Comparison of ENCODE assay signal across 20 mouse cellular contexts in the genomic region with DNA sequence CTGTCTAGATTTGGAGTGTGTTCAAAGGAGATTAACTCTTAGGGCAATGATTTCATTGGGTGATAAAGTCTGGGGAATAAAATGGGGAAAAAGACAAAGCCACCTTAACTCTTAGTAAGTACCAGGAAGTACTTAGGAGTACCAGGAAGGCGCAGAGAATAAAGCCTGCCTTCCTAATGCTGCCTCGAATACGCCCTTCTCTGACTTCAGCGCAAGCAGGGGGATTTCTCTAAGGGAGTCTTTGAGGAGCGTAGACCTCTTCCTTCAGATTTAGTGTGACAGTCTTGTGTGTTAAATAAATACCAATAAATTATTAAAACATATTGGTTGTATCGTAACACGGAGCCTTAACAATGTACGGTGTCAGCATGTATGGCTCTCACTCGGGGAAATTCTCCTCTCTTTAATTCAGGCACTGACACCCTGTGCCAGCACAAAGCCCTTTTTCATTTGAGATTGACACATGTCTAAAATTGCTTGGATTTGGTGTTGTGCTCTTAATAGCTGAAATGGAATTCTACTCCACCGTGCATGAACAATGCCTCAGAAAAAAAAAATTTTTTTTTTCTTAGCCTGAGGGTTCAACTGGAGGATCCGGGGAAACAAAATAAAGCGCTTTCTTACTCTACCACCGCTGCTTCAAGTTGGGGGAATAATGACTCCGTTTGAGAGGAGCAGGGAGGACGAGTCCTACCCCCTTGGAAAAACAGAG. TPM values are rescaled to one million over a fixed set of nuclear protein-coding genes. Genes with fewer than 3 reads are reported as not detected.
A peak's percentile ranks its signal among the peaks of the same experiment; 100 is the strongest.
DNase-seq lines count a peak whose midpoint lies in the region; ATAC-seq lines count a peak whose summit lies in the region.
"Had no signal": no experiment of that assay in that cellular context is flagged by ENCODE, and none has a peak within 500 bp of the region (broad histone marks: within the 10 kb centered on the region; RNA-seq: fewer than 3 reads in every experiment).

No protein-coding gene starts in this region.

- no peak overlapping the region for H3K4me3 ChIP-seq in hindbrain, embryonic 10.5 days
- H3K4me3 ChIP-seq in hindbrain, embryonic 16.5 days (ENCODE audit: low read length), result no peak overlapping the region
- H3K4me3 ChIP-seq in neural tube, embryonic 13.5 days, result no peak overlapping the region
- H3K4me3 ChIP-seq in hindbrain, embryonic 15.5 days, result no peak overlapping the region
- H3K4me3 ChIP-seq in limb, embryonic 10.5 days, result no peak overlapping the region
- H3K4me3 ChIP-seq in intestine, embryonic 15.5 days (replicated peaks), result no peak overlapping the region

- peaks cover 16% of the 10 kb centered on the region for H3K4me1 ChIP-seq in hindbrain, embryonic 10.5 days (replicated peaks)
- no peaks in the 10 kb centered on the region; the same call in 1 of the 2 replicates for H3K4me1 ChIP-seq in hindbrain, embryonic 16.5 days (ENCODE audit: control insufficient read depth, insufficient read depth, low read depth, low read length)
- peaks cover 14% of the 10 kb centered on the region for H3K4me1 ChIP-seq in neural tube, embryonic 13.5 days (replicated peaks)
- peaks cover 6% of the 10 kb centered on the region; the same call in 1 of the 2 replicates for H3K4me1 ChIP-seq in hindbrain, embryonic 15.5 days (replicated peaks)
- H3K4me1 ChIP-seq in limb, embryonic 10.5 days, result peaks cover 13% of the 10 kb centered on the region
- H3K4me1 ChIP-seq in intestine, embryonic 15.5 days (replicated peaks), result no peaks in the 10 kb centered on the region

- peak overlapping the region; percentile 24; the same call in 1 of the 2 replicates for H3K27ac ChIP-seq in hindbrain, embryonic 10.5 days
- no peak overlapping the region for H3K27ac ChIP-seq in hindbrain, embryonic 16.5 days (ENCODE audit: low read depth, low read length)
- peak overlapping the region; percentile 61; the same call in 1 of the 2 replicates for H3K27ac ChIP-seq in neural tube, embryonic 13.5 days (replicated peaks)
- H3K27ac ChIP-seq in hindbrain, embryonic 15.5 days (replicated peaks), result 0 out of 2 replicates have a peak overlapping the region, but pooled peaks have one; percentile 29
- no peak overlapping the region for H3K27ac ChIP-seq in limb, embryonic 10.5 days
- no peak overlapping the region for H3K27ac ChIP-seq in intestine, embryonic 15.5 days

- H3K4me2 ChIP-seq in hindbrain, embryonic 16.5 days (ENCODE audit: low read length), result no peak overlapping the region
- no peak overlapping the region for H3K4me2 ChIP-seq in neural tube, embryonic 13.5 days
- H3K4me2 ChIP-seq in hindbrain, embryonic 15.5 days, result no peak overlapping the region
- H3K4me2 ChIP-seq in intestine, embryonic 15.5 days (replicated peaks), result no peak overlapping the region
- H3K4me2 ChIP-seq: liver, embryonic 11.5 days; lung, embryonic 14.5 days had no signal

- no peak for DNase-seq in hindbrain, embryonic 10.5 days (ENCODE audit: low spot score)
- DNase-seq in neural tube, embryonic 10.5 days (ENCODE audit: extremely low spot score, low spot score), result no peak
- no peak for DNase-seq in limb, embryonic 10.5 days (ENCODE audit: low spot score)
- DNase-seq: adrenal gland, postnatal 10 days; cerebellum, adult 18-20 months; cerebellum, postnatal 36 days; kidney, adult 18-20 months; left cerebral cortex, postnatal 4 days; lung, embryonic 14.5 days; lung, postnatal 4 days; thymus, postnatal 36 days had no signal

- H3K9ac ChIP-seq in hindbrain, embryonic 16.5 days (ENCODE audit: low read depth, low read length), result no peak overlapping the region
- no peak overlapping the region for H3K9ac ChIP-seq in neural tube, embryonic 13.5 days
- H3K9ac ChIP-seq in hindbrain, embryonic 15.5 days, result no peak overlapping the region
- no peak overlapping the region for H3K9ac ChIP-seq in intestine, embryonic 15.5 days
- H3K9ac ChIP-seq: lung, embryonic 14.5 days had no signal

- no peaks in the 10 kb centered on the region for H3K9me3 ChIP-seq in hindbrain, embryonic 10.5 days
- no peaks in the 10 kb centered on the region for H3K9me3 ChIP-seq in hindbrain, embryonic 16.5 days (ENCODE audit: control insufficient read depth, low read length)
- no peaks in the 10 kb centered on the region for H3K9me3 ChIP-seq in neural tube, embryonic 13.5 days
- no peaks in the 10 kb centered on the region for H3K9me3 ChIP-seq in hindbrain, embryonic 15.5 days
- H3K9me3 ChIP-seq in limb, embryonic 10.5 days (replicated peaks), result no peaks in the 10 kb centered on the region
- H3K9me3 ChIP-seq in intestine, embryonic 15.5 days, result no peaks in the 10 kb centered on the region

- WGBS in hindbrain, embryonic 10.5 days, result 68% methylated on average over 15 of the region's 15 CpGs
- 46% methylated on average over 15 of the region's 15 CpGs for WGBS in hindbrain, embryonic 16.5 days
- WGBS in neural tube, embryonic 13.5 days, result 50% methylated on average over 15 of the region's 15 CpGs
- 49% methylated on average over 15 of the region's 15 CpGs for WGBS in hindbrain, embryonic 15.5 days
- 82% methylated on average over 15 of the region's 15 CpGs for WGBS in limb, embryonic 10.5 days
- WGBS in intestine, embryonic 15.5 days, result 68% methylated on average over 15 of the region's 15 CpGs

- no peaks in the 10 kb centered on the region for H3K27me3 ChIP-seq in hindbrain, embryonic 10.5 days (ENCODE audit: insufficient read depth, poor library complexity, severe bottlenecking)
- no peaks in the 10 kb centered on the region for H3K27me3 ChIP-seq in hindbrain, embryonic 16.5 days (replicated peaks; ENCODE audit: control insufficient read depth, insufficient read depth, low read length)
- H3K27me3 ChIP-seq in neural tube, embryonic 13.5 days, result no peaks in the 10 kb centered on the region
- H3K27me3 ChIP-seq in hindbrain, embryonic 15.5 days, result no peaks in the 10 kb centered on the region
- H3K27me3 ChIP-seq in limb, embryonic 10.5 days (ENCODE audit: low read depth, poor library complexity, severe bottlenecking), result no peaks in the 10 kb centered on the region
- no peaks in the 10 kb centered on the region for H3K27me3 ChIP-seq in intestine, embryonic 15.5 days (replicated peaks)

- H3K36me3 ChIP-seq in hindbrain, embryonic 10.5 days, result no peaks in the 10 kb centered on the region
- no peaks in the 10 kb centered on the region for H3K36me3 ChIP-seq in hindbrain, embryonic 16.5 days (ENCODE audit: control insufficient read depth, insufficient read depth, low read length)
- H3K36me3 ChIP-seq in neural tube, embryonic 13.5 days, result no peaks in the 10 kb centered on the region
- no peaks in the 10 kb centered on the region for H3K36me3 ChIP-seq in hindbrain, embryonic 15.5 days
- no peaks in the 10 kb centered on the region for H3K36me3 ChIP-seq in limb, embryonic 10.5 days
- H3K36me3 ChIP-seq in intestine, embryonic 15.5 days, result no peaks in the 10 kb centered on the region

- no peak for ATAC-seq in hindbrain, embryonic 16.5 days
- ATAC-seq in neural tube, embryonic 13.5 days (ENCODE audit: low read depth), result no peak
- no peak for ATAC-seq in hindbrain, embryonic 15.5 days (ENCODE audit: low FRiP score, low read depth)
- no peak for ATAC-seq in intestine, embryonic 15.5 days

RNA-seq across cellular contexts. Expression of gene Gm11011, which starts 2.6 kb away (rescaled TPM):
- polyA plus RNA-seq in hindbrain, embryonic 10.5 days (2016; fragmentation: Nextera tagmentation; extraction: Ambion mirVana), result not detected in 2 replicates
- polyA plus RNA-seq in hindbrain, embryonic 16.5 days (2015; fragmentation: Nextera tagmentation; extraction: Ambion mirVana), result not detected in 2 replicates
- polyA plus RNA-seq in neural tube, embryonic 13.5 days (2015; fragmentation: Nextera tagmentation; extraction: Ambion mirVana), result not detected in 2 replicates
- not detected in 2 replicates for polyA plus RNA-seq in hindbrain, embryonic 15.5 days (2015; fragmentation: Nextera tagmentation; extraction: Ambion mirVana)
- polyA plus RNA-seq in limb, embryonic 10.5 days (2016; fragmentation: Nextera tagmentation; extraction: Ambion mirVana), result not detected in 2 replicates
- polyA plus RNA-seq in intestine, embryonic 15.5 days (2015; fragmentation: Nextera tagmentation; extraction: Ambion mirVana), result not detected in 2 replicates
- polyA plus RNA-seq: embryonic facial prominence, embryonic 11.5 days; heart, embryonic 14.5 days; liver, embryonic 11.5 days; lung, embryonic 14.5 days; neural tube, embryonic 14.5 days; testis, adult 2 months had no signal

RNA-seq across cellular contexts. Expression of gene Tshz2, which starts 47.9 kb away (rescaled TPM):
- polyA plus RNA-seq in hindbrain, embryonic 10.5 days (2016; fragmentation: Nextera tagmentation; extraction: Ambion mirVana), result 3.0 and 5.1 TPM in 2 replicates
- polyA plus RNA-seq in hindbrain, embryonic 16.5 days (2015; fragmentation: Nextera tagmentation; extraction: Ambion mirVana), result 32.0 and 33.5 TPM in 2 replicates
- polyA plus RNA-seq in neural tube, embryonic 13.5 days (2015; fragmentation: Nextera tagmentation; extraction: Ambion mirVana), result 50.6 and 54.6 TPM in 2 replicates
- 30.2 and 36.3 TPM in 2 replicates for polyA plus RNA-seq in hindbrain, embryonic 15.5 days (2015; fragmentation: Nextera tagmentation; extraction: Ambion mirVana)
- polyA plus RNA-seq in limb, embryonic 10.5 days (2016; fragmentation: Nextera tagmentation; extraction: Ambion mirVana), result 7.6 and 8.0 TPM in 2 replicates
- polyA plus RNA-seq in intestine, embryonic 15.5 days (2015; fragmentation: Nextera tagmentation; extraction: Ambion mirVana), result 15.8 and 17.2 TPM in 2 replicates

Comparison
In these comparisons a context has a peak if more than half of its experiments do, and no peak if none do; other contexts are left out.
1. H3K27ac ChIP-seq: peak in hindbrain, embryonic 10.5 days (single experiment), neural tube, embryonic 13.5 days (single experiment) and hindbrain, embryonic 15.5 days (single experiment); none in hindbrain, embryonic 16.5 days (single experiment), limb, embryonic 10.5 days (single experiment) and intestine, embryonic 15.5 days (single experiment).